Mouse (Mus musculus) CH12.LX (cell line): ENCODE results near the gene Ermard. TPM values are rescaled to one million over a fixed set of nuclear protein-coding genes. Genes with fewer than 3 reads are reported as not detected.
"Not testable (repeated sequence)": the region's sequence is repeated elsewhere in the genome, so short reads cannot be mapped to it uniquely, and the experiment has no call there.

Experiments used
- DNase-seq: peaks from one replicate; pipeline ENCODE4 v3.0.0-alpha.2; 2013; ENCODE audit errors: extremely low read depth
- H3K27ac ChIP-seq: 2 replicates; pipeline ENCODE4 v1.5.1; 2012; ENCODE audit warnings: low read depth, mild to moderate bottlenecking, control low read depth, moderate library complexity; ENCODE audit not compliant: insufficient read depth
- H3K27me3 ChIP-seq: replicated peaks from 2 replicates; pipeline ENCODE3; 2012; ENCODE audit warnings: inconsistent platforms
- H3K36me3 ChIP-seq, 2 experiments: replicated peaks in 1 of 2; 2 replicates each; pipeline versions ENCODE3 to v1.6.1; 2012; ENCODE audit warnings: inconsistent platforms in 1 of 2, low read length in 1 of 2, mild to moderate bottlenecking in 1 of 2, mixed read lengths in 1 of 2, moderate library complexity in 1 of 2; ENCODE audit not compliant: control insufficient read depth in 1 of 2, insufficient read depth in 1 of 2
- H3K4me1 ChIP-seq, 2 experiments: 2 replicates each; pipeline ENCODE4 v1.6.1; 2012; ENCODE audit warnings: inconsistent platforms in 1 of 2, moderate library complexity in 1 of 2; ENCODE audit not compliant: insufficient read depth in 2 of 2, control insufficient read depth in 1 of 2
- H3K4me2 ChIP-seq: 2 replicates; pipeline ENCODE4 v1.6.1; 2012; ENCODE audit warnings: low read depth, mild to moderate bottlenecking, control low read depth; ENCODE audit not compliant: poor library complexity, insufficient read depth, severe bottlenecking
- H3K4me3 ChIP-seq, 3 experiments: fragments of 150-350 bp in 1 of 3; sonication (generic) in 1 of 3; replicated peaks in 1 of 3; 2 replicates each; pipeline versions ENCODE3 to v1.5.1; 2011 to 2012; ENCODE audit warnings: low read depth in 2 of 3, low read length in 2 of 3, mild to moderate bottlenecking in 2 of 3, moderate library complexity in 2 of 3, control low read depth in 1 of 3, improper control_type of control experiment in 1 of 3, inconsistent platforms in 1 of 3, mixed read lengths in 1 of 3; ENCODE audit not compliant: poor library complexity in 1 of 3
- H3K79me2 ChIP-seq: replicated peaks from 2 replicates; pipeline ENCODE4 v1.6.1; 2012; ENCODE audit warnings: mild to moderate bottlenecking, moderate library complexity; ENCODE audit not compliant: control insufficient read depth, poor library complexity, insufficient read depth, severe bottlenecking; ENCODE audit errors: extremely low read depth
- H3K9ac ChIP-seq: 2 replicates; pipeline ENCODE4 v1.6.1; 2012; ENCODE audit warnings: low read depth, mild to moderate bottlenecking, control low read depth, moderate library complexity; ENCODE audit not compliant: insufficient read depth
- H3K9me3 ChIP-seq: replicated peaks from 2 replicates; pipeline ENCODE3; 2012; ENCODE audit warnings: low read length, inconsistent platforms, mixed read lengths
- dilution Hi-C: fragments of 300-500 bp; cut with MboI; formaldehyde crosslinking; loops from 2 replicates; pipeline ENCODE4 v1.14.3; 2020; ENCODE audit warnings: low sequenced_read_pairs; ENCODE audit not compliant: extremely low pct_unique_long_range_greater_than_20kb, extremely low pct_ligation_motif_present
- in situ Hi-C: fragments of 300-500 bp; cut with MboI; formaldehyde crosslinking; loops from 3 replicates; pipeline ENCODE4 v1.14.3; 2019; ENCODE audit warnings: low sequenced_read_pairs, low pct_ligation_motif_present, low pct_unique_long_range_greater_than_20kb, mixed read lengths
- polyA plus RNA-seq: library from polyadenylated mRNA; unstranded; fragments of >175 nt; gene quantifications from 2 replicates; pipeline ENCODE4 v1.2.1, GENCODE M21; 2012; ENCODE audit warnings: low read depth; ENCODE audit not compliant: insufficient read length
- total RNA-seq, 2 experiments: library from RNA; depleted of rRNA; stranded (reverse); fragments of 300-350 nt in 1 of 2; fragments of >200 nt in 1 of 2; gene quantifications; 2 replicates each; pipeline ENCODE4 v1.2.3; 2012 to 2014

The Ermard gene
- total RNA-seq (2012; rRNA removed) (37.1 and 38.8 TPM in 2 replicates), total RNA-seq (2014; rRNA removed) (32.0 and 45.6 TPM in 2 replicates), polyA plus RNA-seq (39.5 and 45.6 TPM in 2 replicates)

DNA sequence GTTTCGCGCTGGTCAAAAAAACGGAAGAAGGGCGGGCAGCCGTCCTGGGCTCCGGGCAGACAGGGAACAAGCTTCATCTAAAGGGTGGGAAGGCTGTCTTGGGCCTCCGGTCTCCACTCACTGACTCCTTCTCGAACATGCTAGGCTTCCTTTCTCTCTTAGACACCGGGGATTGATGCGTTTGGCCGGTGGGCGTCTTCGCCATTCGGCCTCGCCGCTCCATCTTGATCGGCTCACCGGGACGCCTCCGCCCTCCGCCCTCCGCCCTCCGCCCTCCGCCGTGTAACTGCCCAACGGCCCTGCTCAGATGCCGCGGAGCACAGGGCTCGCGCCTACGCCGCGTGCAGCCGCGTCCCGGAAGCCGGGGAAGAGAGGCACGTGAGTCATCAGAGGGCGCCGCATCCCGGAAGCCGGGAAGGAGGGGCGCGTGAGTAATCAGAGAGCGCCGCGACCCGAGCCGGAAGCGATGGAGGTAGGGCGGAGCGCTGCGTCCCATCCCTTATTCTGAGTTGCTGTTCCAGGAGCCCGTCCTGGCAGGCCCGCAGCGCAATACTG, at the start of gene Ermard, which contains the start of the genes Tcte3 and Gm3448:
Ermard (plus strand) TSS at position 34 of the 555 bp plus-strand sequence.
Tcte3 (minus strand) TSS at position 314 of the 555 bp plus-strand sequence.
Gm3448 (minus strand) TSS at position 363 of the 555 bp plus-strand sequence.
- dilution Hi-C loops, H3K79me2 ChIP-seq, in situ Hi-C loops, H3K9me3 ChIP-seq, H3K4me3 ChIP-seq, H3K36me3 ChIP-seq, H3K9ac ChIP-seq, H3K27me3 ChIP-seq, H3K4me1 ChIP-seq, H3K27ac ChIP-seq, H3K4me2 ChIP-seq, DNase-seq: not testable (repeated sequence)

DNA sequence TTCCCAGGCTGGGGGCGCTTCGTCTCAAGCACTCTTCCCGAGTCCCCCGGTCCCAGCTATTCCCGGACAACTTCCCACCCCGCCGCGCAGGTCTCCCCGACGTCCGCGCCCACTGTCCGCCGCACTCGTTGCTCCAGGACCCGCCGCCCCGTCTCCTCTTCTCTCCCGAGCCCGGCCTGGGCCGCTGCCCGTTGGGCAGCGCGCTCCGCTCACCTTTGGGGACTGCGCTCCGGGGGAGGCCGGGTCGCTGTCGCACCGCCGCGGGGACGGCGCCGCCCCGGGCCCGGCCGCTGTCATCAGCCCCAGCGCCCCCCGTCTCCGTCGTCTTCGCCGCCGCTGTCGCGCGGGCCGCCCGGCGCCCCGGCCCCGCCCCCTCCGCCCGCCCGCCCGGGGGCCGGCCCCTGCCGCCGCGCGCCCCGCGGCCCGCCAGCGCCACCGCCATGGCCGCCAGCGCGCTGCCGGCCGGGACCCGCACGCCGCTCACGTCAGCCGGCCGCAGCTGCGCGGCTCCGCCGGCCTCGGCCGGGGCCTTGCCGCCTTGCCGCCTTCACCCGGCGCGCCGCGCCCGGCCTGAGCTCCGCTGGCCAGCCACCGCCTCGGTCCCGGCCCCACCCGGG, 48.4 kb upstream of the Ermard start:
- H3K4me3 ChIP-seq, dilution Hi-C loops: not testable (repeated sequence)

DNA sequence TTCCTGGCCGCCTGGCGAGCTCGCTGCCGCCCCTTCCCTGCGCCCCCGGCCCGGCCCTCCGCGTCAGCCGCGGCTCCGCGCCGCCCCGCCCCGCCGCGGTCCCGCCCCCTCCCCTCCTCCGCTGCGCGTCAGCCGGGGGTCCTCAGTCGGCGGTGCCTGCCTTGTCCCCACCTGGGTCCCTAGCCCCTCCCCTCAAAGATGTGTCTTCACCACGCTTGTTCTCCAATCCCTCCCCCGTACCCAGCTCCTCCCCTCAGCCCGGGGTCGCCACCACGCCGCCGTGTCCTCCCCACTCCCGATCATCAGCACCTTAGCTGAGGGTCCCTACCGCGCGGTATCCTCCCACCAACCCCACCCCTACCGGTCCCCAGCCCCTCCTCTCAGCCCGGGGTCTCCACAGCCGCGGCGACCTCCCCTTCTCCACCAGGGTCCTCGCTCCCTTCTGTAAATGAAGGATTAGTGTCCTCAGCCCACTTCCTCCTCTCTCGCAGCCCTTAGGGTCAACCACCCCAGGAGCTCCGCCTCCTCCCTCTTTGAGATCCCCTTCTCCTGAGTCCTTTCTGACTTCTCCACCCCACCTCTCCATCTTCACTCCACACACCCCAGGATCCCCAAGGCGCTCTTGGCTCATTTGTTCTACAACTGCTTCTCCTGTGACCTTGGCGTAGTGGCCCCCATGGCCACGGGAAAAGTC, 47.7 kb upstream of the Ermard start:
- DNase-seq, H3K4me2 ChIP-seq, H3K27me3 ChIP-seq, H3K79me2 ChIP-seq, in situ Hi-C loops, H3K4me3 ChIP-seq, H3K27ac ChIP-seq, H3K36me3 ChIP-seq, H3K4me1 ChIP-seq, dilution Hi-C loops, H3K9me3 ChIP-seq, H3K9ac ChIP-seq: not testable (repeated sequence)

More for the DNA sequence above, 48.4 kb upstream of the Ermard start:
- H3K9ac ChIP-seq, H3K9me3 ChIP-seq, H3K4me1 ChIP-seq, H3K27me3 ChIP-seq, H3K4me2 ChIP-seq, in situ Hi-C loops, DNase-seq, H3K36me3 ChIP-seq, H3K27ac ChIP-seq, H3K79me2 ChIP-seq: not testable (repeated sequence)

DNA sequence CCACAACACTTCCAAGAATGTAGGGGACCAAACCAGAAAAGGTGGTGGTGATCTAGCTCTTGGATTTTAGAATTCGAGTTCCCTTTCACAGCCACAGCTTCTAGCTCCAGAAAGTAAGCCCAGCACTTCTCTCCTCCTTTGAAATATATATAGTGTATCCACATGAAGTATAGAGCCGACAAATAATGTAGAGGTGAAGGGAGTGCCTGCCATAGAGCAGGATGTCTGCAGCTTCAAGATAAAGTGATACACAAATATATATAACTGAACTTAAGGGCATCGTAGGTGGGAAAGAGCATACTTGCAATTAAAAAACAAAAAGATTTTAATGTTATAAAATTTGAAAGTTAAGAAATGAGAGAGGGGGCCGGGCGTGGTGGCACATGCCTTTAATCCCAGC, 46.9 kb upstream of the Ermard start:
- H3K4me3 ChIP-seq, in situ Hi-C loops, H3K4me1 ChIP-seq, H3K9ac ChIP-seq, H3K27ac ChIP-seq, H3K9me3 ChIP-seq, DNase-seq, H3K4me2 ChIP-seq, dilution Hi-C loops, H3K36me3 ChIP-seq, H3K27me3 ChIP-seq, H3K79me2 ChIP-seq: not testable (repeated sequence)

DNA sequence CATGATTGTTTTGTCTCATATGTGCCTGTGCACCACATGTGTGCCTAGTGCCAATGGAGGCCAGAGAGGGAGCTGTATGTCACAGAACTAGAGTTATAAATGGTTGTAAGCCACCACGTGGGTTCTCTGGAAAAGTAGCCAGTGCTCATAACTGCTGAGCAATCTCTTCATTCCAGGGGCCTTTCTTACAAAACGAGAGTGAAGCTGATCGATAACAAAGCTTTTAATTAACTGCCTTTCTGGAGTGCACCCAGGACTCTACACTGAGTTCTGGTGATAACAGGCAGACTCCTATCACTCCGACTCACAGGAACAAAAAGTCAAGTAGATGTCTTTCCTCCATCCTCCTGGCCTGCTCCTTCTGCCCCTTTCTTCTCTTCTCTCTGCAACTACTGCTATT, 41.0 kb upstream of the Ermard start:
- H3K4me1 ChIP-seq, dilution Hi-C loops, H3K27ac ChIP-seq, H3K36me3 ChIP-seq, H3K9me3 ChIP-seq, H3K79me2 ChIP-seq, DNase-seq, H3K9ac ChIP-seq, H3K4me2 ChIP-seq, H3K27me3 ChIP-seq, H3K4me3 ChIP-seq, in situ Hi-C loops: not testable (repeated sequence)

DNA sequence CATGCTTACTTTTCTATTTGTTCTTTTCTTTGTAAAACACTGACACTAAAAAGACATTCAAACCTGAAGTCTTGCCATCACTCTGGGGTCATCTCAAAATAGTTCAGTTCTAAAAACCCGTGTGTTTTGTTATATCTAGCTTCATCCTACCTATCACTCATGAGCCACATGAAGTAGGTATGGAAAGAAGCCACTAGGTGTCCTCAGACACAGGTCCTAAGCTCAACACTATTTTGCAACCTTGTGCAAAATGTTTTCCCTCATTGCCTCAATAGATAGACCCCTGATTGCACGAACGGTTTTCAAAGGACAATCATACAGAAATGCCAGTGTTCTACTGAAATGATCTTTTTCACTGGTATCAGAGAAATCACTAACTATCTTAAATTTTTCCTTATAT, 31.9 kb upstream of the Ermard start:
- H3K27ac ChIP-seq, H3K4me3 ChIP-seq, H3K27me3 ChIP-seq, H3K4me1 ChIP-seq, H3K9ac ChIP-seq, H3K79me2 ChIP-seq, DNase-seq, H3K36me3 ChIP-seq, dilution Hi-C loops, H3K4me2 ChIP-seq, in situ Hi-C loops, H3K9me3 ChIP-seq: not testable (repeated sequence)
